Mouse (Mus musculus) right cerebral cortex, postnatal 14 days (tissue): ENCODE measurements at regions not wholly inside any gene's neighbourhood (a gene's known extent, or its start where the extent isn't known, plus 50 kb on each side); places are given as distances from the start of the nearest gene placed in this dataset.
A peak's percentile ranks its signal among the peaks of the same experiment; 100 is the strongest.

ENCODE experiments used
- DNase-seq: peaks from one replicate; pipeline ENCODE4 v3.0.0; 2022

GRCm38 (mm10) chr9:120820892-120821291 lies 108.1 kb upstream of the Ctnnb1 start:
- DNase-seq = no peak

DNA sequence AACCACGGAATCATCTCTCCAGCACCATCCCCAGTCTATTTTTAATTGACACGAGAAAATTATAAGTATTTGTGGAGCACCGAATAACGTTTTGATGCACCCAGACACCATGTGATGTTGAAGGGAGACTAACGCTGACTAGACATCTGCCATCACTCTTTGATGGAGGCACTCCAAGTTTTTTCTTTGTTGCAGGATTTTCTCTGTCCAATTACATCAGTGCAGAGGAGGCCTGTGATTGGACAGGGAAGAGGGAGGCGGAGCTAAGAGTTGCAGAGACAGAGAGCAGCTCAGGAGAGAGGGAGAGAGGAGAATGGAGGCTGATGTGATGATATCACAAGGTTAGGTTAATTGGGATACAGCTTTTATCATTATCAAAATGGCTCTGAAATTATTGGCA lies 105.6 kb upstream of the Ctnnb1 start:
- no peak for DNase-seq

GRCm38 (mm10) chr9:120826266-120826665 lies 102.8 kb upstream of the Ctnnb1 start:
- no peak for DNase-seq

GRCm38 (mm10) chr9:120830526-120830925 lies 98.5 kb upstream of the Ctnnb1 start:
- no peak for DNase-seq

- no peak for DNase-seq
Observed at GRCm38 (mm10) chr9:120834166-120834565, 94.8 kb upstream of the Ctnnb1 start.

- DNase-seq = no peak
Observed at GRCm38 (mm10) chr9:120835621-120836020, 93.4 kb upstream of the Ctnnb1 start.

DNA sequence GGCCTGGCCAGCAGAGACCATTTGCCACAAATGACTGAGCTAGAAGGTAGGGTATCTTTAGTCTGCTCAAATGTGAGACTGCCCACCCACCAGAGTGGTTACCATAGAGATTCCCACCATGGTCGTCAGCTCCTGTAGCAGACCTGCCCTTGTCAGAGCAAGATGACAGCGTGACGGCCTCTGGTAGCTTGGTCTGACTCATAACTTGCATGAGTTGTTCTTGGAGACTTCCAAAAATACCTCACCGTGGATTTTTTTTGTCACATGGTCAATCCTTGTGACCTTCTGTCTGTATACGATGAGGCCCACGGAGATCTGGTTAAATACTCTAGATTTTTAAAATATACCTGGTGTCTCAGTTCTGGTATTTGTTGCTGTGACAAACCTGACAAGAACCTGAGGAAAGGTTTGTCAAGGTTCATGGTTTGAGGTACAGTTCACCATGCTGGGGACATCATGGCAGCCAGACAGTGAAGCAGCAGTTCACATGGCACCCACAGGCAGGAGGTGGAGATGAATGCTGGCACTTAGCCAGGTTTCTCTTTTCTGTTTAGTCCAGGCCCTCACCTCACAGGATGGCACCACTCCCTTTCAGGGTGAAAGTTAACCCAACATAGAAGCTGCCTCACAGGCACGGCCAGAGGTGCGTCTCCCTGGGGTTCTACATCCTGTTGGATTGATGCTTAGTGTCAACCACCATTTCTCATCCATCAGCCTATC lies 91.4 kb upstream of the Ctnnb1 start:
- DNase-seq = no peak

- no peak for DNase-seq
Observed at GRCm38 (mm10) chr9:120843753-120844152, 85.3 kb upstream of the Ctnnb1 start.

DNA sequence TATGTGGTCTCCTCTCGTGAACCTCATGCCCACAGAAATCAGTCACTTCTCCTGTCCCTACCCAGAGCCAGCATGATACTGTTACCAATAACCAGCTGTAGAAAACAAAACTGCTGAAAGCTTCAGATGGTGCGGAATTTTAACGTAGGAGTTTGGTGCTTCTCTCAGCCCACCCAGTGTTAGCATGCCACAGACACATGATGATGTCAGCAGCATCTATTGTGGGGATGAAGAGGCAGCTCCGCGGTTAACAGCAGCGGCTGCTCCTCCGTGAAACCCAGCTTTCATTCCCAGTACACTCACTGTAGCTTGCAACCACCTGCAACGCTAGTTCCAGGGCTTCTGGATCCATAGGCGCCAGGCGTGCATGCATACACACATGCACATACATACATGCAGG lies 83.5 kb upstream of the Ctnnb1 start:
- peak; percentile 23 for DNase-seq

GRCm38 (mm10) chr9:120847649-120848048 lies 81.4 kb upstream of the Ctnnb1 start:
- DNase-seq = peak; percentile 57

DNA sequence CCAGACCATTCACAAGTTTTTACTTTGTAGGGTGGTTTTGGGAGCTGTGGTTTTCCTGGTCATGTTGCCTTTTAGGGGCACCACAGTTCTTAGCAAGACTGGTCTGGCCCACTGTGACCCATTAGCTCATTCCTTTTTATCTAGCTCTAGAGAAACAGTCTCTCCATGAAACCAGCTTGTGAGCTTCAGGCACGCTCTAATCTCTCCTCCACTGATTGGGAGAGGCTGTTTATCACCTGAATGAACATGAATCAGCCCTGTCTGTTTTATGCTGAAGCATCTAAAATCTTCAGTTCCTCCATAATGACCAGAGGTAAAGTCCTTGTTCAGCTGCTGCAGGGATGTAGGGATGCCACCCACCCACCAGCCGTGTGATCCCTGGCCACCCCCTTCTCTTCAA lies 80.1 kb upstream of the Ctnnb1 start:
- DNase-seq = no peak

GRCm38 (mm10) chr9:120850092-120850491 lies 78.9 kb upstream of the Ctnnb1 start:
- DNase-seq = no peak

DNA sequence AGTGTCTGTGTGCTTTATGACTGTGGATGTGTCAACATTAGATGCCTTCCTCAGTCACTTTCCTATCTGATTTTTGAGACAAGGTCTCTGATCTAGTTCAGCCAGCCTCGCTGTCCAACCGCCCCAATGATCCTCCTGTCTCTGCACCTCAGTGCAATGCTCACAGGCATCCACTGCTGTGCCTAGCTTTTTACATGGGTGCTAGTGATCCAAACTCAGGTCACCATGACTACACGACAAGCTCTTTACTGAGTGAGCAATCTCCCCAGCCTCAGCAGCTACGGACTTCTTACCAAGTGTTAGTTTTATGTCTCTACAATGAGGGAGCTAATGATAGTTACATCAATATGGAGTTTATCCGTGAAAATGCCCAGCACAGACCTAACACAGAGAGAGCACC lies 77.1 kb upstream of the Ctnnb1 start:
- no peak for DNase-seq

DNA sequence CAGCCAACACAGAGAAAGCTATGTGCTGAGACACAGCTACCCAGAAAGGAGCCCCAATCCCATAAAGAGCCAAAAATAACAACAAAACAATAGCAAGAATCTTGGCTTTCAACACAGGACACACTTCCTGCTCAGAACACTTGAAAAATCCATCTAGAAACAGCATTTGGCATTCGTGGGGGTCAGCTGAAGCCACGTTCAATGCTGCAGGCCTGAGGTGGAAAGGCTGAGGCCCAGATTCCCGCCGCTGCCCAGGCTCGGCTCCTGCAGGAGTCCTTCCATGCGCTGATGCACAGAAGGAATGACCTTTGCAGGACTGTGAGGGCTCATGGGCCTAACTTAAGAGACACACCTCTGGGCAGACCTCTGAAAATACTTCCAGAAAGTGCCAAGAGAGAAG lies 76.4 kb upstream of the Ctnnb1 start:
- DNase-seq = no peak

- DNase-seq = no peak
Observed at GRCm38 (mm10) chr9:120853032-120853597, 75.9 kb upstream of the Ctnnb1 start.

GRCm38 (mm10) chr9:120854351-120854750 lies 74.7 kb upstream of the Ctnnb1 start:
- DNase-seq = no peak

DNA sequence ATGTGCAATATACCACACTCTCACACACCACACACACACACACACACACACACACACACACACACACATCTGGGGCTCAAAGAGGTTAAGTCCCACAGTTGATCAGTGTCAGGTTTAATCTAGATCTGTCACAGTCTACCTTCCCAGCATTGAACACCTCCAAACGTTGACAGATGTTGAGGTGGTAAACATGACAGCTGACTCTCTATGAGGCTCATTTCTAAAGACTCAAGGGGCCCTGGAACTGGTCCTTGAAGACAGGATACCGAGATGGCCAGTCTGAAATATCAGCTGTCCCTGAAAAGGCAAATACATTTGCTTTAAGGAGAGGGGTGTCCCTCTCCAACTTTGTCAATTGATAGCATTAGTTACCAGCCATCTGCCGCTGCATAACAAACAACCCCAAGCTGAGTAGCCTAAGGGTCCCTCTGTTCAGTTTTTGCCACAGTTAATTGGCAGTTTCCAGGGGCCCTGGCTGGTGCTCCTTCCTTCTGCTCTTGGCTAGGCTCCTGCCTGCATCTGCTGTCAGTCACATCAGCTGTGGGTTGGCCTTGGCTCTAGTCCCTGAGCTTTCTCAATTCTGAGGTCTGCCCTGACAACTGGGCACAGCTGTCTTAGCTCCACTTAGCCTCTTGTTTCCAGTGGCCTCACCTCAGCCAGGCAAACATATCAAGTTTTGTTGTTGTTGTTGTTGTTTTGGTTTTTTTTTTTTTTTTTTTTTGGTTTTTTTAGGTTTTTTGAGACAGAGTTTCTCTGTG lies 73.5 kb upstream of the Ctnnb1 start:
- DNase-seq = no peak

DNA sequence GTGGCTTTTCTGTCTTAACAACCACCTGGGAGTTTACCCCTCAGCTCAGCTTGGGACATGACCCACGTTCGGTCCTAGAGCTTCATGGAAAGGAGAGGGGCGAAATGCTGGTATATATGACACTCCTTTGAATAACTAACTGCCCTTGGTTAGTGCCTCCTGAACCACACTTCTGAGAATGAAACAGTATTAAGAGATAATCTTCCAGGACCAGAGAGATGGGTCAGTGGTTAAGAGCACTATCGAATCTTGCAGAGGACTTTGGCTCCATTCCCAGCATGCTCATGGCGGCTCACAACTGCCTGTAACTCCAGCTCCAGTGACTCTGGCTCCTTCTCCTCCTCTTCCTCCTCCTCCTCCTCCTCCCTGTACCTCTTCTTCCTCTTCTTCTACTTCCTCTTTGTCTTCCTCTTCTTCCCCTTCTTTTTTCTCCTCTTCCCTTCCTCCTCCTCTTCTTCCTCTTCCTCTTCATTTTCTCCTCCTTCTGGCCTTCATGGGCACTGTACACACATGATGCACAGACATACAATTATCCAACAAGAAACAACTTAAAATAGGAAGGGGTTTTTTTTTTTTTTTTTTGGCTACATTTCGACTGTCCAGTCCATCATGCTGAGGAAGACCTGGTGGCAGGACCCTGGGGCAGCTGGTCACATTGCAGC lies 71.0 kb upstream of the Ctnnb1 start:
- DNase-seq = no peak

- DNase-seq = no peak
Observed at GRCm38 (mm10) chr9:120860969-120861595, 67.9 kb upstream of the Ctnnb1 start.

DNA sequence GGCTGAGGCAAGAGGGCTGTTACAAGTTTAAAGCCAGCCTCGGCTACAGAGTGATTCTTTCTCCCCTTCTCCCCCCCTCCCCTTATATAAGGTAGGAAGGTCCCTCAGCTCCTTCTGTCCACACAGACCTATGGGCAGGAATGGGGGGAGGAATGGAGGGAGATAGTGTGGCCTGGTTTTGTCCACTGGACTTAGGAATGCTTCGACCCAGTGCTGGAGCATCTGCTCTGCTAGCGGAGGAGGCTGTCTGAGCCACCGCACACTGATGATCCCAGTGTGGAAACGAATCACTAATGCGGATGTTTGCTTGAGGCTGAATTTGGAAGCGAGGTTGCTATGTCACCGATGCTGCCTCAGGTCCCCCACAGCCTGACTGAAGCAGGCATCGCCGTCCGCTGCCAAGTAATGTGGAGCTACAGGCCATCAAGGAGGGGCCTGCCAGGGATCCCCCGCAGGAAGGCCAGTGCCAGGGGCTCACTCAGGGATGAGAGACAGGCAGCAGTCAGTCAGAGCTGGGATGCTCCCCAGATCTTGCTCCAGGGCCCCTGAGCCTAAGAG lies 67.1 kb upstream of the Ctnnb1 start:
- no peak for DNase-seq

DNA sequence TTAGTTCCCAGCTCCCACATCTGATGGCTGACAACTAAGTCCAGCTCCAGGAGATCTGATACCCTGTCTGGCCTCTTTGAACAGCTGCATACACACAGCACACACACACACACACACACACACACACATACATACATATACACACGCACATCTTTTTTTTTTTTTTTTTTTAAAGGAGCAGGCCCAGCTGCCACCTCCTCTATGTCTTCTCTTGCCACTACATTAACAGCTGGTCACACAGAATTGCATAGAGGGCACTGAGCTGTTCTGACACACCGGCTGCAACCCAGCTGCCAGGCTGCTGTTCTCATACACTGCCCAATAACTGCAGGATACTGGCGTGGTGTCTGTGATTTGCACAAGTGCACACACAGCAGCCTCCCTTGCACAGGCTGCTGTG lies 64.6 kb upstream of the Ctnnb1 start:
- DNase-seq = no peak

GRCm38 (mm10) chr9:120866251-120866650 lies 62.8 kb upstream of the Ctnnb1 start:
- DNase-seq = no peak

- DNase-seq = peak; percentile 33
Observed at GRCm38 (mm10) chr9:120866709-120867108, 62.3 kb upstream of the Ctnnb1 start.
